Mouse (Mus musculus) hindbrain, embryonic 11.5 days (tissue): Measurements from ENCODE around the gene Dscam. TPM values are rescaled to one million over a fixed set of nuclear protein-coding genes. Genes with fewer than 3 reads are reported as not detected.

Experiments used
- ATAC-seq: fragments of 200-750 bp; cut with Nextera tagmentation; 2 replicates; pipeline ENCODE4 v1.8.0; 2017; ENCODE audit warnings: mild to moderate bottlenecking, moderate TSS enrichment, moderate library complexity; ENCODE audit not compliant: low FRiP score
- DNase-seq: peaks from one replicate; pipeline ENCODE4 v3.0.0-alpha.2; 2015; ENCODE audit warnings: low spot score
- H3K27ac ChIP-seq: fragments of 300-500 bp; sonication (generic); 2 replicates; pipeline ENCODE4 v1.5.1; 2014; ENCODE audit warnings: mild to moderate bottlenecking, low read depth, low read length
- H3K27me3 ChIP-seq: fragments of 300-500 bp; sonication (generic); 2 replicates; pipeline ENCODE4 v1.6.1; 2014; ENCODE audit warnings: mild to moderate bottlenecking, low read length, moderate library complexity, mixed read lengths; ENCODE audit not compliant: control insufficient read depth, insufficient read depth
- H3K36me3 ChIP-seq: fragments of 300-500 bp; sonication (generic); 2 replicates; pipeline ENCODE4 v1.6.1; 2014; ENCODE audit warnings: mild to moderate bottlenecking, low read length, moderate library complexity, mixed read lengths; ENCODE audit not compliant: control insufficient read depth, insufficient read depth
- H3K4me1 ChIP-seq: fragments of 300-500 bp; sonication (generic); replicated peaks from 2 replicates; pipeline ENCODE4 v1.6.1; 2014; ENCODE audit warnings: low read length, mixed read lengths; ENCODE audit not compliant: control insufficient read depth, insufficient read depth
- H3K4me2 ChIP-seq: fragments of 300-500 bp; sonication (generic); replicated peaks from 2 replicates; pipeline ENCODE4 v1.6.1; 2014; ENCODE audit warnings: mild to moderate bottlenecking, low read depth, low read length
- H3K4me3 ChIP-seq: fragments of 300-500 bp; sonication (generic); 2 replicates; pipeline ENCODE4 v1.5.1; 2014; ENCODE audit warnings: low read depth, low read length
- H3K9ac ChIP-seq: fragments of 300-500 bp; sonication (generic); 2 replicates; pipeline ENCODE4 v1.6.1; 2014; ENCODE audit warnings: low read depth, low read length
- H3K9me3 ChIP-seq: fragments of 300-500 bp; sonication (generic); 2 replicates; pipeline ENCODE4 v1.6.1; 2016; ENCODE audit warnings: low read length; ENCODE audit not compliant: control insufficient read depth
- WGBS: fragments of 180-500 bp; shearing (Covaris S2); extraction: QIAGEN DNeasy Blood & Tissue Kit; methylation state at CpG from one replicate; pipeline ENCODE4 v1.1.7; 2014; 5-methylcytosine and 5-hydroxymethylcytosine counted together
- polyA plus RNA-seq: library from polyadenylated mRNA; unstranded; fragments of >200 nt; fragmentation: Nextera tagmentation; extraction: Ambion mirVana; gene quantifications from 2 replicates; pipeline ENCODE4 v1.2.1, GENCODE M21; 2014

Gene Dscam
- polyA plus RNA-seq, 1 experiment from 2014 or later: 2.0 TPM

GRCm38 (mm10) chr16:96723066-96723669 is 447.4 kb downstream of the Dscam start:
- Histone ChIP-seq H3K4me3 (no peak overlapping the region), H3K9ac (no peak overlapping the region), H3K9me3 (no peaks in the 10 kb centered on the region), H3K27me3 (no peaks in the 10 kb centered on the region), H3K27ac (no peak overlapping the region), H3K36me3 (no peaks in the 10 kb centered on the region), H3K4me2 (no peak overlapping the region), H3K4me1 (no peaks in the 10 kb centered on the region)
- WGBS: 85% methylated on average over 2 of the region's 2 CpGs
- peak; percentile 45; the same call in 1 of the 2 replicates for ATAC-seq
- DNase-seq: no peak

- no peak for ATAC-seq
- no peak for DNase-seq
- Histone ChIP-seq H3K9me3 (no peaks in the 10 kb centered on the region), H3K27ac (no peak overlapping the region), H3K4me2 (no peak overlapping the region), H3K36me3 (no peaks in the 10 kb centered on the region), H3K9ac (no peak overlapping the region), H3K4me3 (no peak overlapping the region), H3K4me1 (no peaks in the 10 kb centered on the region), H3K27me3 (no peaks in the 10 kb centered on the region)
- WGBS: 72% methylated on average over 3 of the region's 3 CpGs
These were observed 448.4 kb downstream of the Dscam start for GRCm38 (mm10) chr16:96722135-96722534.

GRCm38 (mm10) chr16:96721241-96721640 is 449.3 kb downstream of the Dscam start:
- 73% methylated on average over 9 of the region's 9 CpGs for WGBS
- H3K27ac ChIP-seq: no peak overlapping the region; the same call in 1 of the 2 replicates

GRCm38 (mm10) chr16:96720666-96721065 is 449.9 kb downstream of the Dscam start:
- ATAC-seq: no peak

More at GRCm38 (mm10) chr16:96721241-96721640, 449.3 kb downstream of the Dscam start:
- no peaks in the 10 kb centered on the region for H3K36me3 ChIP-seq
- H3K4me1 ChIP-seq: no peaks in the 10 kb centered on the region
- no peak overlapping the region for H3K4me3 ChIP-seq
- no peak overlapping the region for H3K4me2 ChIP-seq
- no peak for DNase-seq
- H3K9ac ChIP-seq: no peak overlapping the region
- ATAC-seq: no peak
- no peaks in the 10 kb centered on the region for H3K27me3 ChIP-seq
- no peaks in the 10 kb centered on the region for H3K9me3 ChIP-seq

GRCm38 (mm10) chr16:96718221-96718620 is 452.3 kb downstream of the Dscam start:
- ATAC-seq: no peak
- Histone ChIP-seq H3K4me1 (no peaks in the 10 kb centered on the region), H3K27me3 (no peaks in the 10 kb centered on the region), H3K4me2 (no peak overlapping the region), H3K27ac (no peak overlapping the region), H3K4me3 (no peak overlapping the region), H3K36me3 (no peaks in the 10 kb centered on the region), H3K9ac (no peak overlapping the region), H3K9me3 (no peaks in the 10 kb centered on the region)
- WGBS: 13% methylated on average over 2 of the region's 2 CpGs
- peak; percentile 56 for DNase-seq

More at GRCm38 (mm10) chr16:96720666-96721065, 449.9 kb downstream of the Dscam start:
- H3K27me3 ChIP-seq: no peaks in the 10 kb centered on the region
- 84% methylated on average over 5 of the region's 5 CpGs for WGBS
- H3K27ac ChIP-seq: no peak overlapping the region
- no peak for DNase-seq
- H3K4me1 ChIP-seq: no peaks in the 10 kb centered on the region
- H3K9ac ChIP-seq: no peak overlapping the region
- H3K4me3 ChIP-seq: no peak overlapping the region
- no peaks in the 10 kb centered on the region for H3K9me3 ChIP-seq
- H3K36me3 ChIP-seq: no peaks in the 10 kb centered on the region
- no peak overlapping the region for H3K4me2 ChIP-seq

- Histone ChIP-seq H3K36me3 (no peaks in the 10 kb centered on the region), H3K9me3 (no peaks in the 10 kb centered on the region), H3K9ac (no peak overlapping the region), H3K27ac (no peak overlapping the region), H3K4me3 (no peak overlapping the region), H3K4me1 (no peaks in the 10 kb centered on the region), H3K4me2 (no peak overlapping the region), H3K27me3 (no peaks in the 10 kb centered on the region)
- 94% methylated on average over 2 of the region's 2 CpGs for WGBS
- ATAC-seq (no peak), DNase-seq (no peak)
These were observed 453.9 kb downstream of the Dscam start for GRCm38 (mm10) chr16:96716633-96717032.

- ATAC-seq (no peak), DNase-seq (peak; percentile 34)
- no peaks in the 10 kb centered on the region for H3K36me3 ChIP-seq
- H3K9me3 ChIP-seq: no peaks in the 10 kb centered on the region
- H3K4me1 ChIP-seq: no peaks in the 10 kb centered on the region
- no peaks in the 10 kb centered on the region for H3K27me3 ChIP-seq
- no peak overlapping the region for H3K4me2 ChIP-seq
- H3K27ac ChIP-seq: no peak overlapping the region
- 57% methylated on average over 4 of the region's 4 CpGs for WGBS
- H3K4me3 ChIP-seq: no peak overlapping the region
- no peak overlapping the region for H3K9ac ChIP-seq
These were observed 458.6 kb downstream of the Dscam start for GRCm38 (mm10) chr16:96711935-96712334.

GRCm38 (mm10) chr16:96700551-96700950 is 470.0 kb downstream of the Dscam start:
- no peak overlapping the region for H3K4me2 ChIP-seq
- no peaks in the 10 kb centered on the region for H3K4me1 ChIP-seq
- no peak overlapping the region for H3K4me3 ChIP-seq
- no peak for ATAC-seq
- H3K36me3 ChIP-seq: no peaks in the 10 kb centered on the region
- no peak overlapping the region for H3K27ac ChIP-seq
- no peaks in the 10 kb centered on the region for H3K9me3 ChIP-seq
- no peaks in the 10 kb centered on the region for H3K27me3 ChIP-seq
- WGBS: 77% methylated on average over 3 of the region's 3 CpGs
- no peak overlapping the region for H3K9ac ChIP-seq
- no peak for DNase-seq

- Histone ChIP-seq H3K4me2 (no peak overlapping the region), H3K9me3 (no peaks in the 10 kb centered on the region), H3K36me3 (no peaks in the 10 kb centered on the region), H3K27me3 (no peaks in the 10 kb centered on the region), H3K9ac (no peak overlapping the region), H3K4me3 (no peak overlapping the region), H3K4me1 (no peaks in the 10 kb centered on the region), H3K27ac (no peak overlapping the region)
- WGBS: 72% methylated on average over 4 of the region's 4 CpGs
- DNase-seq (no peak), ATAC-seq (no peak)
These were observed 474.7 kb downstream of the Dscam start for GRCm38 (mm10) chr16:96695882-96696281.
